Comparison of ENCODE assay signal across 22 mouse cellular contexts in genomic region chr10:7702586-7702985, GRCm38 (mm10).
"Had no signal": no experiment of that assay in that cellular context is flagged by ENCODE, and none has a peak within 500 bp of the region (broad histone marks: within the 10 kb centered on the region; RNA-seq: fewer than 3 reads in every experiment).

No protein-coding gene starts in this region.

- H3K4me3 ChIP-seq: limb, embryonic 12.5 days; limb, embryonic 15.5 days; midbrain, embryonic 12.5 days; midbrain, embryonic 15.5 days; neural tube, embryonic 12.5 days; neural tube, embryonic 15.5 days had no signal

- ATAC-seq: intestine, postnatal 0 days; liver, postnatal 0 days; lung, postnatal 0 days; midbrain, embryonic 15.5 days had no signal

- H3K9ac ChIP-seq: limb, embryonic 12.5 days; limb, embryonic 15.5 days; liver, embryonic 14.5 days; liver, postnatal 0 days; lung, embryonic 14.5 days; midbrain, embryonic 12.5 days; midbrain, embryonic 15.5 days; neural tube, embryonic 12.5 days; neural tube, embryonic 15.5 days had no signal

- H3K27ac ChIP-seq: kidney, postnatal 0 days; limb, embryonic 12.5 days; limb, embryonic 15.5 days; liver, embryonic 14.5 days; macrophage; midbrain, embryonic 12.5 days; midbrain, embryonic 15.5 days; neural tube, embryonic 12.5 days; neural tube, embryonic 15.5 days; stomach, postnatal 0 days had no signal

- DNase-seq: kidney, adult 2 months; kidney, postnatal 25 days; left cerebral cortex, postnatal 4 days; liver, postnatal 0 days; lung, embryonic 14.5 days; right cerebral cortex, adult 18-20 months; right cerebral cortex, postnatal 14 days; right cerebral cortex, postnatal 4 days; thymus, postnatal 25 days had no signal

- H3K4me2 ChIP-seq: limb, embryonic 12.5 days; limb, embryonic 15.5 days; liver, embryonic 11.5 days; lung, embryonic 14.5 days; midbrain, embryonic 12.5 days; midbrain, embryonic 15.5 days; neural tube, embryonic 12.5 days; neural tube, embryonic 15.5 days had no signal

- H3K27me3 ChIP-seq: limb, embryonic 12.5 days; limb, embryonic 15.5 days; midbrain, embryonic 12.5 days; midbrain, embryonic 15.5 days; neural tube, embryonic 12.5 days; neural tube, embryonic 15.5 days had no signal

- H3K4me1 ChIP-seq: limb, embryonic 12.5 days; limb, embryonic 15.5 days; midbrain, embryonic 12.5 days; midbrain, embryonic 15.5 days; neural tube, embryonic 12.5 days; neural tube, embryonic 15.5 days had no signal

- H3K9me3 ChIP-seq: limb, embryonic 12.5 days; limb, embryonic 15.5 days; midbrain, embryonic 12.5 days; midbrain, embryonic 15.5 days; neural tube, embryonic 12.5 days; neural tube, embryonic 15.5 days had no signal
